Mouse (Mus musculus) gastrocnemius, adult 18-20 months (tissue): Measurements from ENCODE around the gene Nudt14. TPM values are rescaled to one million over a fixed set of nuclear protein-coding genes. Genes with fewer than 3 reads are reported as not detected.
A peak's percentile ranks its signal among the peaks of the same experiment; 100 is the strongest.

Source experiments
- DNase-seq: peaks from one replicate; pipeline ENCODE4 v3.0.0; 2021; ENCODE audit warnings: low spot score
- microRNA-seq: library from miRNA; unstranded; fragments of <30 nt; microRNA quantifications from one replicate; pipeline ENCODE4 v1.2.0, GENCODE M21; 2021
- total RNA-seq, 2 experiments: library from RNA; stranded (reverse); gene quantifications; 2 replicates each; pipeline ENCODE4 v1.2.3; 2021

Nudt14 gene
- total RNA-seq, 2 experiments from 2014 or later = 6.5 to 7.6 TPM

GRCm38 (mm10) chr12:112915587-112915986 is 26.3 kb downstream of the Nudt14 start:
- DNase-seq = no peak

GRCm38 (mm10) chr12:112914527-112914926 is 27.4 kb downstream of the Nudt14 start:
- DNase-seq = no peak

GRCm38 (mm10) chr12:112912951-112913745 is 28.8 kb downstream of the Nudt14 start:
- DNase-seq = no peak

GRCm38 (mm10) chr12:112911701-112912100 is 30.2 kb downstream of the Nudt14 start:
- no peak for DNase-seq

GRCm38 (mm10) chr12:112908991-112909390 is 32.9 kb downstream of the Nudt14 start:
- no peak for DNase-seq

- no peak for DNase-seq
Measured at GRCm38 (mm10) chr12:112905001-112905400, 36.9 kb downstream of the Nudt14 start.

GRCm38 (mm10) chr12:112903941-112904340 is 38.0 kb downstream of the Nudt14 start:
- DNase-seq = peak; percentile 71

GRCm38 (mm10) chr12:112900641-112901040 is 41.3 kb downstream of the Nudt14 start:
- no peak for DNase-seq

GRCm38 (mm10) chr12:112898960-112899359 is 43.0 kb downstream of the Nudt14 start:
- no peak for DNase-seq

GRCm38 (mm10) chr12:112898351-112898750 is 43.6 kb downstream of the Nudt14 start:
- DNase-seq = no peak

- peak; percentile 65 for DNase-seq
Measured at GRCm38 (mm10) chr12:112897522-112898212, 44.3 kb downstream of the Nudt14 start.

- no peak for DNase-seq
Measured at GRCm38 (mm10) chr12:112894969-112895368, 47.0 kb downstream of the Nudt14 start.

- DNase-seq = no peak
Measured at GRCm38 (mm10) chr12:112894303-112894884, 47.5 kb downstream of the Nudt14 start.

GRCm38 (mm10) chr12:112885465-112885864 is 56.5 kb downstream of the Nudt14 start:
- DNase-seq = no peak

Small RNA genes lying within 50 kb of the gene (microRNA-seq; reads per million reads assigned to microRNA genes)
- gene Mir6941 = not detected

Other genes with a start within 250 kb of the Nudt14 start
- 10 to 100 TPM in 1 of 2 experiments, 1 to 10 TPM in 1; 9.0 to 12.8 TPM for gene Cep170b, start 221.7 kb downstream of the Nudt14 start, total RNA-seq
- 1 to 10 TPM; 1.3 to 3.4 TPM for gene Pld4, start 181.5 kb downstream of the Nudt14 start, total RNA-seq
- gene Ahnak2, start 139.5 kb downstream of the Nudt14 start, total RNA-seq = 1 to 10 TPM; 7.2 to 7.8 TPM
- under 1 TPM; 0.34 to 0.57 TPM for gene Clba1, start 133.2 kb downstream of the Nudt14 start, total RNA-seq
- 1 to 10 TPM; 2.2 to 2.8 TPM for gene Cdca4, start 112.7 kb downstream of the Nudt14 start, total RNA-seq
- under 1 TPM in 1 of 2 experiments, not detected in 1; 0.14 TPM for gene Gpr132, start 73.9 kb downstream of the Nudt14 start, total RNA-seq
- 10 to 100 TPM; 22.1 to 24.0 TPM for gene Jag2, start 12.3 kb downstream of the Nudt14 start, total RNA-seq
- gene Btbd6, start 34.4 kb upstream of the Nudt14 start, total RNA-seq = 10 to 100 TPM; 19.6 to 20.4 TPM
- 10 to 100 TPM; 17.8 to 18.5 TPM for gene Brf1, start 58.6 kb upstream of the Nudt14 start, total RNA-seq
- 10 to 100 TPM; 33.7 to 35.0 TPM for gene Pacs2, start 72.4 kb upstream of the Nudt14 start, total RNA-seq
- under 1 TPM in 1 of 2 experiments, not detected in 1; 0.27 TPM for gene Tex22, start 132.4 kb upstream of the Nudt14 start, total RNA-seq
- 10 to 100 TPM; 38.0 to 41.7 TPM for gene Mta1, start 156.2 kb upstream of the Nudt14 start, total RNA-seq
- 10 to 100 TPM; 28.2 to 43.8 TPM for gene Crip2, start 198.1 kb upstream of the Nudt14 start, total RNA-seq
- 100 to 1,000 TPM in 1 of 2 experiments, 10 to 100 TPM in 1; 65.3 to 100 TPM for gene Crip1, start 204.2 kb upstream of the Nudt14 start, total RNA-seq
- gene Tedc1, start 214.3 kb upstream of the Nudt14 start, total RNA-seq = not detected
- under 1 TPM in 1 of 2 experiments, not detected in 1; 0.14 TPM for gene Tmem121, start 243.8 kb upstream of the Nudt14 start, total RNA-seq